Comparison of ENCODE assay signal across 15 mouse cellular contexts in the genomic region with DNA sequence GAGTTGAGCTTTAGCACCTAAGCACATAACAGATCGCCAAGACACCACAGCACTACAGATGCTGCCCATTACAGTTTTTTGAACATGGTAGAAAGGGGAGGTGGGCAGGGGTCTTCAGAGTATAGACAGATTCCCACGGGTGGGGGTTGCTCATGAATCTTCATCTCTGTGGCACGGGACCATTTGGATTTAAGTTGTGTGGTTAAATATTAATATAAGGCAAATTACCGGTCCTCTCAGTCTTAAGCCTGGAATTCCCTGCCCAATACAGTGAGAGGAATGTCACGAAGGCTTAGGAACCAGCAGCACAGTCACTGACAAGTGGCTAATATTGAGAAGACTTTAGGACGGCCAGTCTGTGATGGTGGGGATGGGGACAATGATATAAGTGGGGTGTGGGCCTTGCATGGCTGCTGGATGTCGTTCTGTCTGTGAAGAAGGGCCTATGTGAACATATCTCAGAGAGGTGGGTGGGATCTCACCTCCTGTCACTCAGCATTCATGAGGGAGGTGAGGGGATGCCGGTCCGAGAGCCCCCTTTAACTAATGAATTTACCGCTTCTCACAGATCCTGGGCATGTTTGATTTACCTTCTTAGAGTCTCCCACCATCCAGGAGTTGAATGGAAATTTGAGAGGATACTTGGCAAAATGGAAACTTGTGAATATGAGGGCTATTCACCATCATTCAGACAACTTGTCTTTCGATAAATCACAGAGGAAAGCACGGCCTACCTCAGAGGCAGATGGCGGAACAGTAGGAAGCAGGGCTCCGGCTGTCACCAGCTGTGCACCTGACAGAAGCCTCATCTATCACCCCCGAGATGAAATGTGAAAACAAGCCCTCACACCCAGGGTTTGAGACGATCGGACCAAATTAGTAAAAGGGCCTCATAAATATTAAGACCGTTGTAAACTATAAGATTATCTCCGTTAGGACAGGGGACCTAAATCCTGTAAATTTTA. TPM values are rescaled to one million over a fixed set of nuclear protein-coding genes. Genes with fewer than 3 reads are reported as not detected.
DNase-seq lines count a peak whose midpoint lies in the region; ATAC-seq lines count a peak whose summit lies in the region.
"Had no signal": no experiment of that assay in that cellular context is flagged by ENCODE, and none has a peak within 500 bp of the region (broad histone marks: within the 10 kb centered on the region; RNA-seq: fewer than 3 reads in every experiment).

No protein-coding gene starts in this region.

- 89% methylated on average over 19 of the region's 19 CpGs for WGBS in forebrain, embryonic 11.5 days
- WGBS in forebrain, embryonic 10.5 days: 90% methylated on average over 19 of the region's 19 CpGs
- 63% methylated on average over 19 of the region's 19 CpGs for WGBS in hindbrain, embryonic 12.5 days
- WGBS in midbrain, embryonic 16.5 days: 60% methylated on average over 19 of the region's 19 CpGs

- peaks cover 8% of the 10 kb centered on the region; the same call in 1 of the 2 replicates for H3K27me3 ChIP-seq in forebrain, embryonic 11.5 days (ENCODE audit: control insufficient read depth, insufficient read depth, low read length)
- H3K27me3 ChIP-seq in forebrain, embryonic 10.5 days (ENCODE audit: poor library complexity, severe bottlenecking): peaks cover 31% of the 10 kb centered on the region
- peaks cover 7% of the 10 kb centered on the region for H3K27me3 ChIP-seq in hindbrain, embryonic 12.5 days
- H3K27me3 ChIP-seq in midbrain, embryonic 16.5 days (ENCODE audit: control insufficient read depth, insufficient read depth, low read depth, low read length): no peaks in the 10 kb centered on the region

- ATAC-seq in forebrain, embryonic 11.5 days (replicated peaks; ENCODE audit: low FRiP score): no peak
- no peak for ATAC-seq in hindbrain, embryonic 12.5 days (ENCODE audit: low FRiP score)
- no peak for ATAC-seq in midbrain, embryonic 16.5 days
- ATAC-seq: lung, postnatal 0 days had no signal

- H3K4me2 ChIP-seq in forebrain, embryonic 11.5 days (ENCODE audit: low read depth, low read length, severe bottlenecking): peak overlapping the region; percentile 15; the same call in 1 of the 2 replicates
- peak overlapping the region; percentile 63 for H3K4me2 ChIP-seq in hindbrain, embryonic 12.5 days (replicated peaks)
- H3K4me2 ChIP-seq in midbrain, embryonic 16.5 days (ENCODE audit: low read length): peak overlapping the region; percentile 76

- no peak overlapping the region for H3K27ac ChIP-seq in forebrain, embryonic 11.5 days (ENCODE audit: low read depth, low read length)
- no peak overlapping the region for H3K27ac ChIP-seq in forebrain, embryonic 10.5 days
- no peak overlapping the region for H3K27ac ChIP-seq in hindbrain, embryonic 12.5 days
- H3K27ac ChIP-seq in midbrain, embryonic 16.5 days (ENCODE audit: low read length): 0 out of 2 replicates have a peak overlapping the region, but pooled peaks have one; percentile 24
- H3K27ac ChIP-seq: embryonic facial prominence, embryonic 10.5 days had no signal

- H3K4me1 ChIP-seq in forebrain, embryonic 11.5 days (replicated peaks; ENCODE audit: control insufficient read depth, insufficient read depth, low read length): no peaks in the 10 kb centered on the region
- H3K4me1 ChIP-seq in forebrain, embryonic 10.5 days: peaks cover 18% of the 10 kb centered on the region
- H3K4me1 ChIP-seq in hindbrain, embryonic 12.5 days: peaks cover 32% of the 10 kb centered on the region
- H3K4me1 ChIP-seq in midbrain, embryonic 16.5 days (ENCODE audit: control insufficient read depth, insufficient read depth, low read length): peaks cover 67% of the 10 kb centered on the region

- H3K9ac ChIP-seq in forebrain, embryonic 11.5 days (ENCODE audit: low read length): no peak overlapping the region
- H3K9ac ChIP-seq in hindbrain, embryonic 12.5 days: peak overlapping the region; percentile 80
- H3K9ac ChIP-seq in midbrain, embryonic 16.5 days (ENCODE audit: low read depth, low read length): peak overlapping the region; percentile 99

- H3K9me3 ChIP-seq in forebrain, embryonic 11.5 days (ENCODE audit: control insufficient read depth, low read length): no peaks in the 10 kb centered on the region
- H3K9me3 ChIP-seq in forebrain, embryonic 10.5 days: no peaks in the 10 kb centered on the region
- H3K9me3 ChIP-seq in hindbrain, embryonic 12.5 days (replicated peaks): no peaks in the 10 kb centered on the region
- no peaks in the 10 kb centered on the region for H3K9me3 ChIP-seq in midbrain, embryonic 16.5 days (replicated peaks; ENCODE audit: control insufficient read depth, low read length, poor library complexity, severe bottlenecking)
- H3K9me3 ChIP-seq: embryonic facial prominence, embryonic 10.5 days had no signal

- H3K36me3 ChIP-seq in forebrain, embryonic 11.5 days (ENCODE audit: control insufficient read depth, insufficient read depth, low read length): no peaks in the 10 kb centered on the region
- no peaks in the 10 kb centered on the region for H3K36me3 ChIP-seq in forebrain, embryonic 10.5 days (replicated peaks)
- peaks cover under 1% of the 10 kb centered on the region; the same call in 1 of the 2 replicates for H3K36me3 ChIP-seq in hindbrain, embryonic 12.5 days
- no peaks in the 10 kb centered on the region for H3K36me3 ChIP-seq in midbrain, embryonic 16.5 days (ENCODE audit: control insufficient read depth, insufficient read depth, low read length)
- H3K36me3 ChIP-seq: embryonic facial prominence, embryonic 10.5 days had no signal

- H3K4me3 ChIP-seq in forebrain, embryonic 11.5 days (ENCODE audit: low read depth, low read length): no peak overlapping the region
- no peak overlapping the region for H3K4me3 ChIP-seq in forebrain, embryonic 10.5 days
- peak overlapping the region; percentile 66 for H3K4me3 ChIP-seq in hindbrain, embryonic 12.5 days
- peak overlapping the region; percentile 82 for H3K4me3 ChIP-seq in midbrain, embryonic 16.5 days (ENCODE audit: low read depth, low read length)
- H3K4me3 ChIP-seq: embryonic facial prominence, embryonic 10.5 days had no signal

- DNase-seq in forebrain, embryonic 11.5 days (ENCODE audit: low spot score): no peak
- no peak for DNase-seq in forebrain, embryonic 10.5 days (ENCODE audit: extremely low spot score, low spot score)
- peak; percentile 84 to 91 for DNase-seq in cerebellum, postnatal 14 days
- DNase-seq in thymus, postnatal 36 days: no peak
- no peak for DNase-seq in urinary bladder, postnatal 10 days (ENCODE audit: low spot score)
- DNase-seq in kidney, adult 8-10 months: no peak
- DNase-seq: kidney, postnatal 10 days; retina, postnatal 1 day had no signal

RNA-seq across cellular contexts. Expression of gene Ccdc175, which starts 48.3 kb away (rescaled TPM):
- polyA plus RNA-seq in forebrain, embryonic 11.5 days (2014; fragmentation: Nextera tagmentation; extraction: Ambion mirVana): 0.07 TPM in 1 of 2 replicates, not detected in the other
- polyA plus RNA-seq in forebrain, embryonic 10.5 days (2016; fragmentation: Nextera tagmentation; extraction: Ambion mirVana): not detected in 2 replicates
- 0.08 TPM in 1 of 2 replicates, not detected in the other for polyA plus RNA-seq in hindbrain, embryonic 12.5 days (2016; fragmentation: Nextera tagmentation; extraction: Ambion mirVana)
- not detected in 2 replicates for polyA plus RNA-seq in midbrain, embryonic 16.5 days (2015; fragmentation: Nextera tagmentation; extraction: Ambion mirVana)
- polyA plus RNA-seq: embryonic facial prominence, embryonic 10.5 days; liver, adult 2 months; lung, postnatal 0 days; spleen, adult 2 months; thymus, postnatal 0 days had no signal

Comparison
In these comparisons a context has a peak if more than half of its experiments do, and no peak if none do; other contexts are left out.
1. DNase-seq: peak in cerebellum, postnatal 14 days (2 of 2); none in forebrain, embryonic 11.5 days (single experiment), forebrain, embryonic 10.5 days (single experiment), thymus, postnatal 36 days (0 of 2), urinary bladder, postnatal 10 days (single experiment) and kidney, adult 8-10 months (0 of 2).
2. H3K4me2 ChIP-seq: peak in every context shown above with its lines; median percentile 76 in midbrain, embryonic 16.5 days; 63 in hindbrain, embryonic 12.5 days; 15 in forebrain, embryonic 11.5 days.
3. H3K4me3 ChIP-seq: peak in hindbrain, embryonic 12.5 days (single experiment) and midbrain, embryonic 16.5 days (single experiment); none in forebrain, embryonic 11.5 days (single experiment) and forebrain, embryonic 10.5 days (single experiment).